Mouse (Mus musculus) hindbrain, embryonic 11.5 days (tissue): ENCODE results near the gene Adh6a. TPM values are rescaled to one million over a fixed set of nuclear protein-coding genes. Genes with fewer than 3 reads are reported as not detected.

Source experiments
- ATAC-seq: fragments of 200-750 bp; cut with Nextera tagmentation; 2 replicates; pipeline ENCODE4 v1.8.0; 2017; ENCODE audit warnings: mild to moderate bottlenecking, moderate TSS enrichment, moderate library complexity; ENCODE audit not compliant: low FRiP score
- DNase-seq: peaks from one replicate; pipeline ENCODE4 v3.0.0-alpha.2; 2015; ENCODE audit warnings: low spot score
- H3K27ac ChIP-seq: fragments of 300-500 bp; sonication (generic); 2 replicates; pipeline ENCODE4 v1.5.1; 2014; ENCODE audit warnings: mild to moderate bottlenecking, low read depth, low read length
- H3K27me3 ChIP-seq: fragments of 300-500 bp; sonication (generic); 2 replicates; pipeline ENCODE4 v1.6.1; 2014; ENCODE audit warnings: mild to moderate bottlenecking, low read length, moderate library complexity, mixed read lengths; ENCODE audit not compliant: control insufficient read depth, insufficient read depth
- H3K36me3 ChIP-seq: fragments of 300-500 bp; sonication (generic); 2 replicates; pipeline ENCODE4 v1.6.1; 2014; ENCODE audit warnings: mild to moderate bottlenecking, low read length, moderate library complexity, mixed read lengths; ENCODE audit not compliant: control insufficient read depth, insufficient read depth
- H3K4me1 ChIP-seq: fragments of 300-500 bp; sonication (generic); replicated peaks from 2 replicates; pipeline ENCODE4 v1.6.1; 2014; ENCODE audit warnings: low read length, mixed read lengths; ENCODE audit not compliant: control insufficient read depth, insufficient read depth
- H3K4me2 ChIP-seq: fragments of 300-500 bp; sonication (generic); replicated peaks from 2 replicates; pipeline ENCODE4 v1.6.1; 2014; ENCODE audit warnings: mild to moderate bottlenecking, low read depth, low read length
- H3K4me3 ChIP-seq: fragments of 300-500 bp; sonication (generic); 2 replicates; pipeline ENCODE4 v1.5.1; 2014; ENCODE audit warnings: low read depth, low read length
- H3K9ac ChIP-seq: fragments of 300-500 bp; sonication (generic); 2 replicates; pipeline ENCODE4 v1.6.1; 2014; ENCODE audit warnings: low read depth, low read length
- H3K9me3 ChIP-seq: fragments of 300-500 bp; sonication (generic); 2 replicates; pipeline ENCODE4 v1.6.1; 2016; ENCODE audit warnings: low read length; ENCODE audit not compliant: control insufficient read depth
- WGBS: fragments of 180-500 bp; shearing (Covaris S2); extraction: QIAGEN DNeasy Blood & Tissue Kit; methylation state at CpG from one replicate; pipeline ENCODE4 v1.1.7; 2014; 5-methylcytosine and 5-hydroxymethylcytosine counted together
- polyA plus RNA-seq: library from polyadenylated mRNA; unstranded; fragments of >200 nt; fragmentation: Nextera tagmentation; extraction: Ambion mirVana; gene quantifications from 2 replicates; pipeline ENCODE4 v1.2.1, GENCODE M21; 2014

Gene Adh6a
- polyA plus RNA-seq, 1 experiment from 2014 or later, result not detected

DNA sequence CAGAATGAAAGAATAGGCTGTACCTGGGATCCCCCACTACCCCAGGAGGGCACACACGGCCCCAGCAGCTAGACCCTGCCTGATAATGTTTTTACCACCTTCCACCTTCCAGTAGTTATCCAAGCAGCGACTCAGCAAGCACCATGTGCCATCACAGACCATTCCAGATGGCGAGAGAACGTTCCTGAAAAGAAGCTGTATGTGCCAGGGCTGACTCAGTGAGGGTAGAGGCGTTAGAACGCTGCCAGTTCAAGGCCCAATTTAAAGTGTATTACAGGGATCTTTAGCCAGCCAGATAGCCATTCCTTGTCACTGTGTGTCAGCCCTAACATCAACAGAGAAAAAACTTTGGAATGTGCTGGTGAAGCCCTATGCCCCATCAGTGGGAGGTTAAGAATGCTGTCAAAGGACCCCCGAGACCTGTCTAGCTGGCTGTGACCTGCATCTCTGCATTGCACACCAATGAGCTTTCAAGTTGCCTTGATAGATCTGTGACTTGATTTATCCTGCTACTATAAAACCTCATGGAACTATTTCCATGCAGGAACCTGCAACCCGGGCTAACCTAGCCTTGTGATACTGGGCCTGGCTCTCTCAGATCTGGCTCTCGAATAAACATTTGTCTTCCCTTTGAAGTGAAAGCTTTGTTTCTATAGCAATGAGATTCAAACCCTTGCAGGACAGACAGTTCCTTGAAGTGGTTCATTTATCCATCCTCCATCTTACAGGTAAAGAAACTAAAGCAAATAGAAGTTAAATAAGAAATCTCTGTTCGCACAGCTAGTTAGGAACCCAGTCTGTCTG lies 7.4 kb upstream of the Adh6a start:
- H3K9me3 ChIP-seq, result no peaks in the 10 kb centered on the region
- no peaks in the 10 kb centered on the region for H3K36me3 ChIP-seq
- H3K4me1 ChIP-seq, result no peaks in the 10 kb centered on the region
- H3K4me3 ChIP-seq, result no peak overlapping the region
- ATAC-seq, result no peak
- 66% methylated on average over 10 of the region's 10 CpGs for WGBS
- no peaks in the 10 kb centered on the region for H3K27me3 ChIP-seq
- DNase-seq, result no peak
- H3K27ac ChIP-seq, result no peak overlapping the region
- no peak overlapping the region for H3K4me2 ChIP-seq
- no peak overlapping the region for H3K9ac ChIP-seq

- Histone ChIP-seq H3K4me3 (no peak overlapping the region), H3K9me3 (no peaks in the 10 kb centered on the region), H3K27ac (no peak overlapping the region), H3K9ac (no peak overlapping the region), H3K4me1 (no peaks in the 10 kb centered on the region), H3K36me3 (no peaks in the 10 kb centered on the region), H3K4me2 (no peak overlapping the region), H3K27me3 (no peaks in the 10 kb centered on the region)
- DNase-seq (peak; percentile 12), ATAC-seq (no peak)
- 49% methylated on average over 8 of the region's 8 CpGs for WGBS
These were observed 6.8 kb upstream of the Adh6a start for GRCm38 (mm10) chr3:138306290-138306683.

DNA sequence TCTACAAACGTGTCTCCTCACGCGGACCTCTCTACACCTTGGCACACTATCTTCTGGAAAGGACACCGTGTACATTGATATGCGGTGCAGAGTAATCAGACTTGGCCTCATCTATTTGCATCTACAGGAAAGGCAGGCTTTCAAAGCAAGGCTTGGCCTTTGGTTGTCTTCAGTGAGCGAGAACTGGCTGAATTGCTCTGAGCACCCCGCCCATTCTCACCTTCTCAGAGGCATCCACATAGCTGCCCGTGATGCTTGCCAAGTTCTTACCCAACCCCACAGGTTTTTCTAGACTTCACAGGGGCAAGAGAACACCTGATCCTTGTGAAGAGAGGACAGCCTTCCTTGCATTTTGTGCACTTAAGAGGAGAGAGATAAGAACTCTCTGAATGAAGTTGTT lies 3.2 kb upstream of the Adh6a start:
- DNase-seq (no peak), ATAC-seq (no peak)
- no peaks in the 10 kb centered on the region for H3K4me1 ChIP-seq
- WGBS, result 92% methylated on average over 8 of the region's 8 CpGs
- no peak overlapping the region for H3K9ac ChIP-seq
- no peaks in the 10 kb centered on the region for H3K9me3 ChIP-seq
- no peaks in the 10 kb centered on the region for H3K36me3 ChIP-seq
- H3K27ac ChIP-seq, result no peak overlapping the region
- H3K4me3 ChIP-seq, result no peak overlapping the region
- no peaks in the 10 kb centered on the region for H3K27me3 ChIP-seq
- H3K4me2 ChIP-seq, result no peak overlapping the region

DNA sequence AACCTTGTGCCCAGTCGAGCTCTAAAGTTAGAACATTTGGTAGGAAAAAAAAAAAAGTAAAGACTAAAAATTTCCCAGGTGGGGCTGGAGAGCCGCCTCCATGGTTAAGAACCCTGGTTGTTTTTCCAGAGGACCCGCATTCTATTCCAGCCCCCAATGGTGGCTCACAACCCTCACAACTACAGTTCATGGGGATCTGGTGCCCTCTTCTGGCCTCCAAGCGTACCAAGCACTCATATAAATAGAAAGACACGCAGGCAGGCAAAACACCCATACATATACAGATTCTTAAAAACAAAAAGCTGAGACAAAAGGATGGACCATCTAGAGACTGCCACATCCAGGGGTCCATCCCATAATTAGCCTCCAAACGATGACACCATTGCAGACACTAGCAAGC lies 2.1 kb upstream of the Adh6a start:
- DNase-seq, result no peak
- WGBS, result 83% methylated on average over 6 of the region's 6 CpGs
- H3K9me3 ChIP-seq, result no peaks in the 10 kb centered on the region
- H3K27me3 ChIP-seq, result no peaks in the 10 kb centered on the region
- no peak overlapping the region for H3K27ac ChIP-seq
- H3K4me3 ChIP-seq, result no peak overlapping the region
- ATAC-seq, result no peak
- no peaks in the 10 kb centered on the region for H3K36me3 ChIP-seq
- no peak overlapping the region for H3K9ac ChIP-seq
- no peaks in the 10 kb centered on the region for H3K4me1 ChIP-seq
- no peak overlapping the region for H3K4me2 ChIP-seq

GRCm38 (mm10) chr3:138316908-138317472 lies 3.9 kb downstream of the Adh6a start:
- 89% methylated on average over 2 of the region's 2 CpGs for WGBS

GRCm38 (mm10) chr3:138325001-138325400 lies 11.9 kb downstream of the Adh6a start:
- Histone ChIP-seq H3K27me3 (no peaks in the 10 kb centered on the region), H3K4me3 (no peak overlapping the region), H3K9me3 (no peaks in the 10 kb centered on the region), H3K4me1 (no peaks in the 10 kb centered on the region), H3K4me2 (no peak overlapping the region), H3K9ac (no peak overlapping the region), H3K27ac (no peak overlapping the region), H3K36me3 (no peaks in the 10 kb centered on the region)
- DNase-seq (no peak), ATAC-seq (no peak)
- 93% methylated on average over 17 of the region's 17 CpGs for WGBS

More at GRCm38 (mm10) chr3:138316908-138317472, 3.9 kb downstream of the Adh6a start:
- no peak overlapping the region for H3K4me2 ChIP-seq
- H3K4me3 ChIP-seq, result no peak overlapping the region
- no peaks in the 10 kb centered on the region for H3K36me3 ChIP-seq
- H3K9ac ChIP-seq, result no peak overlapping the region
- H3K9me3 ChIP-seq, result no peaks in the 10 kb centered on the region
- no peaks in the 10 kb centered on the region for H3K27me3 ChIP-seq
- no peaks in the 10 kb centered on the region for H3K4me1 ChIP-seq
- no peak overlapping the region for H3K27ac ChIP-seq
- ATAC-seq (no peak), DNase-seq (no peak)

DNA sequence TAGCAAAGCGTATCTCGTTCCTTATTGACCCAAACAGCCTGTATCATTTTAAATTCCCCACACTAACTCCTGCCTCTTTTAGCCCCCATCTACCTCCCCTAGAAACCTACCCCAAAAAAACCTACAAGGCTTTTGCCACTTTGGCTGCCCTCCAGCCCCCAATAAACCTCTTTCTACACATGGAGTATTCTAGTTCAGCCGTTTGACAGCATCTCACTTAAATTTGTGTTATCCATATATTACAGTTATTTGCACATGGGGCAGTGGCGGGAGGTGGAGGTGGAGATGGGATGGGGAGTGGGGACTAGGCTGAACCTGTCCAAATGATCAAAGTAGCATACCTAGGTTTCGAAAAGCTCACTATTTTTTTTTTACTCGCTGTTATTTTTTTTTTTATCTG lies 12.4 kb downstream of the Adh6a start:
- Histone ChIP-seq H3K4me3 (no peak overlapping the region), H3K9me3 (no peaks in the 10 kb centered on the region), H3K9ac (no peak overlapping the region), H3K27me3 (no peaks in the 10 kb centered on the region), H3K27ac (no peak overlapping the region), H3K36me3 (no peaks in the 10 kb centered on the region), H3K4me2 (no peak overlapping the region), H3K4me1 (no peaks in the 10 kb centered on the region)
- 89% methylated on average over 6 of the region's 6 CpGs for WGBS
- DNase-seq (no peak), ATAC-seq (no peak)

DNA sequence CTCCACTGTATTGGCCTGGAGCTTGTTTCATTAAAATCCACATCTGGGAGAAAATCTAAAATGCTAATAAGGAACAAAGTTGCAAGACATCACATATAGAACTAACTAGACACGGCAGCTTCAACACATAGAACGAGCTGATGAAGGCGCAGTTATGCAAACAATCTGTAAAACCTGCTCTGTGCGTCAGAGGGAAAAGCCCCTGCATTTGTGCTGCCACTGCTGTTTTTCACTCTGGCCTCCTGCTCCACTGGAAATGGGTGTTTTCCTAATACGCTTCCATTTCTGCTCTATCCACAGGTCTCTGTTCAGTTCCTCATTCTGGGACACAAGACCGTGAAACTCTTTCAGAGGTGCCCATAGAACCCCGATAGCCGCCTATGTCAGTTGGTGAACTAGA lies 20.8 kb downstream of the Adh6a start:
- WGBS, result 89% methylated on average over 8 of the region's 8 CpGs
- H3K27ac ChIP-seq, result no peak overlapping the region
- no peak for ATAC-seq
- no peaks in the 10 kb centered on the region for H3K9me3 ChIP-seq
- H3K4me3 ChIP-seq, result no peak overlapping the region
- no peak overlapping the region for H3K9ac ChIP-seq
- no peak overlapping the region for H3K4me2 ChIP-seq
- H3K27me3 ChIP-seq, result no peaks in the 10 kb centered on the region
- H3K4me1 ChIP-seq, result no peaks in the 10 kb centered on the region
- no peak for DNase-seq
- H3K36me3 ChIP-seq, result no peaks in the 10 kb centered on the region

DNA sequence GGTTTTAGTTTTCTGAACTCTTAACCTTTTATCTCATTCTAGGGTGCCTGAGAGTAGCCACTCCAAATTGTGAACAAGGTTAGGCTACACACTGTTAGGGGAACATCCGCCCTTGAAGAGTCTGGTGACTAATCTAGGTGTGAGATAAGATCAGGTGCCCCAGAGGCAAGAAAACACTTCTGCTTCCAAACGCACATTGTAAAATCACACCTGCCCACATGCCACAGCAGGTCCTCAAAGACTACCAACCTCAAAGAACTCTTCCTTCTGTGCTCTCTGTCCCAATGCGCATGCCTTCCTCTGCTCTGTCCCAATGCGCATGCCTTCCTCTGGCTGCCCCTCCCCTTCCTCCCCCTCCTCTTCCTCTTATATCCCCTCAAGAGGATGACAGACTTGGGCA lies 21.2 kb downstream of the Adh6a start:
- no peaks in the 10 kb centered on the region for H3K9me3 ChIP-seq
- DNase-seq, result no peak
- H3K27me3 ChIP-seq, result no peaks in the 10 kb centered on the region
- H3K4me3 ChIP-seq, result no peak overlapping the region
- ATAC-seq, result no peak
- no peak overlapping the region for H3K27ac ChIP-seq
- H3K36me3 ChIP-seq, result no peaks in the 10 kb centered on the region
- H3K4me2 ChIP-seq, result no peak overlapping the region
- WGBS, result 85% methylated on average over 4 of the region's 4 CpGs
- H3K9ac ChIP-seq, result no peak overlapping the region
- no peaks in the 10 kb centered on the region for H3K4me1 ChIP-seq
